Mouse (Mus musculus) urinary bladder, postnatal 36 days (tissue): ENCODE data around the gene Hsph1.

Experiments used
- DNase-seq, 2 experiments: peaks; one replicate each; pipeline ENCODE4 v3.0.0; 2022; ENCODE audit warnings: low spot score in 2 of 2, mixed read lengths in 1 of 2

Gene Hsph1

DNA sequence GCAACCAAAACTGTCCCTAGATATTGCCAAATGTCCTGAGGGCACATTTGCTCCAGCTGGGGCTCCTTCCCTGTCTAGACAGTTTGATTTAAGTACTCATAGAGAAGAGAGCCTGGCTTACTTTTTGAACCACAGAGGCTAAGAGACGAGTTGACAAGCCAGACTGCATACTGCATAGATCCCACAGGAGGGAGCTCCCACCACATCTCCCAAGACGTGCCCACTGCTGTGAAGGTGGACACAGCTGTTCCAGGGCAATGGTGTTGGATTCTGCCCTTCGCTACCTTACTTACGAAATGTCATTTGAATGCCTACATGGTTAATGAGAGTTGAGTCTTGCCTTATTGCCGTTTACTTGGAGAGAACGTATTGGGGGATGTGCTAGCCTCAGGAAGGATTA lies 6.2 kb upstream of the Hsph1 start:
- no peak for DNase-seq

GRCm38 (mm10) chr5:149641277-149641892 lies 5.2 kb upstream of the Hsph1 start:
- no peak for DNase-seq

GRCm38 (mm10) chr5:149637306-149637705 lies 1.1 kb upstream of the Hsph1 start:
- DNase-seq, result no peak

DNA sequence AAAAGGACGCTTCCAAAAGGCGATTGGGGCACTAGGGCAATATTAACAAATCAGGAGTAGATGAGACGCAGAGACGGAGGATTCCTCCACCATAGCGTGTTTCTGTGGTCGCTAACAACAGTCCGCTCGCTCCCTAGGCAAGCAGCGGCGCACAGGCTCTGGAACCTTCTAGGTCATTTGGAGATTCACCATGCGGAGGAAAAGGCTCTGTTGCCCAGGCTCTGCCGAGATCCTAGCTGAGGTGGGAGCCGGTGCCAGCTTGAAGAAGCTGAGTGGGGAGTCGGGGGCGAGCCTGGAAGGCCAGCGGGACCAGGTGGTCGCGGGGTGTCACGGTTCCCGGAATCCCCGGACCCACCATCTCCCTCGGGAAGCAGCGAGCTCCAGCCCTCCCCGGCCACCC lies 620 bp downstream of the Hsph1 start:
- peak; percentile 10 to 39 for DNase-seq

GRCm38 (mm10) chr5:149634409-149635035 lies 1.7 kb downstream of the Hsph1 start:
- no peak for DNase-seq

- no peak for DNase-seq
These were observed 10.6 kb downstream of the Hsph1 start for GRCm38 (mm10) chr5:149625547-149625946.

- no peak for DNase-seq
These were observed 12.1 kb downstream of the Hsph1 start for GRCm38 (mm10) chr5:149623815-149624675.

GRCm38 (mm10) chr5:149622644-149623043 lies 13.5 kb downstream of the Hsph1 start:
- DNase-seq, result no peak

DNA sequence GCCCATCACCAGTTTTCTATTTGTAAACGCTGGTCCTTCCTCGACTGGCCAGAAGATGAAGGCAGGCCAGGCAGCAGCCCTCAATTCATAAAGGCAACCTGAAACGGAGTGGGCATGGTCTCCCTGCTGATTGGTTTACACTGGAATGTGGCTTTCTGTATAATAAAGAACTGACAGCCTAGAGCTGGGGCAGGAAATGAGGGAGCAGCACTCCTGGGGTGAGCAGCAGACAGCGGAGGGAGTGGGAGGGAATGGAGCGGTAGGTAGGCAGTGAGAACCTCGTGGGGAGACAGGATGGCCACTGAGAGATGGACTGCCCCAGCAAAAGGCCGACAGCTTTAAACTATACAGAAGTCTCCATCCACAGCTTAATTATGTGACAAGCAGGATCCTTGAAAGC lies 14.0 kb downstream of the Hsph1 start:
- DNase-seq, result no peak

GRCm38 (mm10) chr5:149617776-149618425 lies 18.3 kb downstream of the Hsph1 start:
- no peak for DNase-seq

- DNase-seq, result no peak
These were observed 19.4 kb downstream of the Hsph1 start for GRCm38 (mm10) chr5:149616817-149617216.

- DNase-seq, result no peak
These were observed 20.0 kb downstream of the Hsph1 start for GRCm38 (mm10) chr5:149616138-149616537.

GRCm38 (mm10) chr5:149612740-149613139 lies 23.4 kb downstream of the Hsph1 start:
- DNase-seq, result no peak

DNA sequence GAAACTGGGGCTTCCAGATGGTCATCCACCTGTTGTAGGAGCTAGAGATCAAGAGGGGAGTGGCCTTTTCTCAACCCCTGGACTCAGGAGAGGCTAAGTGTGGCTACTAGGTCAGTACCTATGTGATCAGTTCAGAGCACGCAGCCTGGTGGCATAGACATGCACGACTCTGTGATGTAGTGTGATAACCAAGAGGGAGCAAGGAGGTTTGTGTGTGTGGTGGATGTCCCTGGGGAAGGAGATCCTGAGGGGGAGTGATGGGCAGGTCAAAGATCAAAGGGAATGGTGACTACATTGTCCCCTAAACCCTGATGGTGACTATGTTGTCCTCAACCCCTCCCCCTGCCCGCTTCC lies 24.0 kb downstream of the Hsph1 start:
- no peak for DNase-seq

DNA sequence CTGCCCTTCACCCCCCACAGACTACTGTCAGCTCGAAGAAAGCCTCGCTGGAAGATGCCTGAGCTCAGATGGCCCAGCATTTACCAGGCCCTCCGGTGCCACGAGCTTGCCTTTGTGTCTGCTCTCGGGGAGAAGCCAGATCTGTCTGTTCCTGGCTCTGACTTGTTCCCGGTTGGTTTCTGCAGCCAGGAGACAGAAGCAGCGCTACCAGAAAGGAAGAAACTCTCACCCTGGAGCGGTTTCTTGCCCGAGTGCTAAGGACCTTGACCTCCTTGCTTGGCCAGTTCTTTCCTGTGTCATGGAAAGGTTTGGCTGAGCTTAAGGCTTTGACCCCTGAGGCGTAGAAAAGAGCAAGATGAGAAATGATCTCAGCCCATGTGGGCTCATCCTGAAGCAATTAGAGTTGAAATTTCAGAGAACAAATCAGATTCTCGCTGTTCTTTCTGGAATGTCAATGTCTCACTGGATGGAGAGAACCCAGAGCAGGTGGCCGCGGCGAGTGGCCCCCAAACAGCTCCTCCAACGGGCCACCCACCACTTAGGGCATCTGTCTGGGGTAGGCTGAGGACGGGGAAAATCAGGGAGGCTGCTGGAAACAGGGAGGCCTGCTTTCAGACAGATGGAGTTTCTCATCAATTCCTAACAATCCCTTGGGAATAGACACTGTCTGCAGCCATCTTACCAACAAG lies 24.6 kb downstream of the Hsph1 start:
- DNase-seq, result no peak

DNA sequence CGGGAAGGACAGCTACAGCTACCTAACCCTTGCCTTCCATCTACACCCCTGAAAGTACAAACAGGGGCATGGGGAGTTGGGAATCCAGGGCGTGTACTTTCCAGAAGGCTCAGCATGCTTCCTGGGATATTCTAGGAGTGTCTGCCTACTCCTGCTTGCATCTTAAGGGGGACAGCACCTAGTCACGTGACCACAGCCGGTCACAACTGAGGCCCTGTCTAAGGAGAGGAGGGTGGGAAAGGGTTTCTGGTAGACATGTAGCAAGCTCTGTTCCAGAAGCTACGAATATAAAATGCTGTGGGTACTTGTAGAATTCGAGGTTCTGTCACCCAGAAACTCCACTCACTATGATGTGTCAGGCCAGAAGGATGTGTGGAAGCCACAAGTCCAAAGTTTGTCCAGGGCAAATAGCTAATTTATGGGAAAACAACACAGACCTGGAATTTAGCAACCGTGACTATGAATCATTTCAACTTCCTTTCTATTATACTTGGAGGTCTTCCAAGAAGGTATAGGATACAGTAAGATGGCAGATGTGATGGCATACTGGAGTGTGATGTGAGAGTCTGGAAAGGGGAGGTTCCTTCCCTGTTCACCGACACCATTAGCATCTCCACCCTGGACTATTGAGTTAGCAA lies 29.0 kb downstream of the Hsph1 start:
- DNase-seq, result no peak

DNA sequence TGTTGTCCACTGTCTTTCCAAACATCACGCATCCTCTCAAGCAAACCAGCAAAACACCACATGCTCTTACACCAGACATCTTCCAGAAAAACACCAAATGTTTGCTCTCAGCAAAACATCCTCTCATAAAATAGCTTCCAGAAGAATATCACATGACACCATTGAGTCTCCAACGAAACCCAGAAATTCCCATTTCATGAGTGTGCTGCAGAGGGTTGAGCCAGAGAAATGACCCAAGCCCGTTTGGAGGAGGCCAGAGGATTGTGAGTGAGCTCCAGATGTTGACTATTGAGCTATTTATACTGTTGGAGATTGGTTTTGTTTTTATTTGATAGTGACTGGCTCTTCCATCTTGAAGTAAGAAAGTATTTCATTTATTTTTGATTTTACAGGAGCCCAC lies 32.9 kb downstream of the Hsph1 start:
- no peak for DNase-seq

GRCm38 (mm10) chr5:149601996-149602395 lies 34.2 kb downstream of the Hsph1 start:
- no peak for DNase-seq

GRCm38 (mm10) chr5:149597351-149597750 lies 38.8 kb downstream of the Hsph1 start:
- no peak for DNase-seq

- no peak for DNase-seq
These were observed 42.0 kb downstream of the Hsph1 start for GRCm38 (mm10) chr5:149594215-149594614.

- no peak for DNase-seq
These were observed 46.2 kb downstream of the Hsph1 start for GRCm38 (mm10) chr5:149589932-149590331.
